Mouse (Mus musculus) thymus, adult 2 months (tissue): ENCODE measurements around the gene Elk4.

Experiments used
- CTCF ChIP-seq: fragments of 200-500 bp; IDR thresholded peaks from 2 replicates; pipeline ENCODE4 v1.5.1; 2012; ENCODE audit warnings: mild to moderate bottlenecking, control low read depth, low read length, moderate library complexity, borderline replicate concordance; ENCODE audit not compliant: control insufficient read depth, poor library complexity, insufficient read depth; ENCODE audit errors: extremely low read depth
- POLR2A ChIP-seq: fragments of 200-500 bp; IDR thresholded peaks from 2 replicates; pipeline ENCODE4 v1.6.1; 2012; ENCODE audit warnings: mild to moderate bottlenecking, low read length, control low read depth, moderate library complexity; ENCODE audit not compliant: control insufficient read depth, poor library complexity, insufficient read depth; ENCODE audit errors: extremely low read depth

DNA sequence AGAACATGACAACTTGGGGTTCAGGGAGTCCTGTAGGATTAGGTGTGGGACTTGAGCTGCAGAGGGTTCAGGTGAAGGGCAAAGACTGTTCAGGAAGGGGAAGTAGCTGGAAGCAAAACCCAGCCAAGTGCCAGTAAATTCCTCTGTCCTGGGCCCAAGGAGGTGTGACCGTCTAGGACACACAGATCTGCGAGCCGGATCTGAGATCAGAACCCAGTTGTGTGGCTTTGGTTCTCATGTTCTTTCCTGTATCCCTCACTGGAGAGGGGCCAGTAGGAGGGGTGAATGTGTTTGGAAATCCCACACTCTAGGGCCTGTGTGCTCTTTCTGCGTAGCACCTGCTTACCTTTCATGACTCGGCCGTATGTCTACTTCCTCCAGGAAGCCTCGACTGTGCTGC is 40.1 kb upstream of the Elk4 start:
- TF ChIP-seq CTCF (no peak), POLR2A (no peak)
